Mouse (Mus musculus) stomach, postnatal 0 days (tissue): ENCODE measurements around the gene Cuedc1. TPM values are rescaled to one million over a fixed set of nuclear protein-coding genes. Genes with fewer than 3 reads are reported as not detected.
A peak's percentile ranks its signal among the peaks of the same experiment; 100 is the strongest.
"Not testable (repeated sequence)": the region's sequence is repeated elsewhere in the genome, so short reads cannot be mapped to it uniquely, and the experiment has no call there.

ENCODE experiments used
- ATAC-seq: fragments of 200-750 bp; cut with Nextera tagmentation; 2 replicates; pipeline ENCODE4 v1.8.0; 2017; ENCODE audit not compliant: low FRiP score, low TSS enrichment
- DNase-seq: peaks from one replicate; pipeline ENCODE4 v3.0.0-alpha.2; 2016; ENCODE audit warnings: low spot score
- H3K27ac ChIP-seq: fragments of 300-500 bp; sonication (generic); replicated peaks from 2 replicates; pipeline ENCODE4 v1.5.1; 2014; ENCODE audit warnings: mild to moderate bottlenecking, control low read depth
- H3K27me3 ChIP-seq: fragments of 300-500 bp; sonication (generic); 2 replicates; pipeline ENCODE4 v1.6.1; 2014; ENCODE audit warnings: low read length; ENCODE audit not compliant: control insufficient read depth, insufficient read depth
- H3K36me3 ChIP-seq: fragments of 300-500 bp; sonication (generic); 2 replicates; pipeline ENCODE4 v1.6.1; 2014; ENCODE audit warnings: low read length, mixed read lengths; ENCODE audit not compliant: control insufficient read depth, insufficient read depth
- H3K4me1 ChIP-seq: fragments of 300-500 bp; sonication (generic); replicated peaks from 2 replicates; pipeline ENCODE4 v1.6.1; 2014; ENCODE audit warnings: antibody characterized with exemption; ENCODE audit not compliant: control insufficient read depth, insufficient read depth
- H3K4me2 ChIP-seq: fragments of 300-500 bp; sonication (generic); replicated peaks from 2 replicates; pipeline ENCODE4 v1.6.1; 2014; ENCODE audit warnings: low read depth, mild to moderate bottlenecking, control low read depth, moderate library complexity
- H3K4me3 ChIP-seq: fragments of 300-500 bp; sonication (generic); 2 replicates; pipeline ENCODE4 v1.5.1; 2014; ENCODE audit warnings: low read depth, low read length, control low read depth
- H3K9ac ChIP-seq: fragments of 300-500 bp; sonication (generic); 2 replicates; pipeline ENCODE4 v1.6.1; 2014; ENCODE audit warnings: mild to moderate bottlenecking, low read length, control low read depth, mixed read lengths
- H3K9me3 ChIP-seq: fragments of 300-500 bp; sonication (generic); 2 replicates; pipeline ENCODE4 v1.6.1; 2016; ENCODE audit warnings: low read length; ENCODE audit not compliant: control insufficient read depth
- CTCF ChIP-seq: IDR thresholded peaks from 2 replicates; pipeline ENCODE4 v1.5.1; 2016; ENCODE audit warnings: antibody characterized with exemption, low read depth, mild to moderate bottlenecking, moderate library complexity
- EP300 ChIP-seq: optimal IDR thresholded peaks from 2 replicates; pipeline ENCODE3; 2016; ENCODE audit warnings: antibody characterized with exemption
- WGBS: fragments of 180-500 bp; shearing (Covaris S2); extraction: QIAGEN DNeasy Blood & Tissue Kit; methylation state at CpG from one replicate; pipeline ENCODE4 v1.1.7; 2014; 5-methylcytosine and 5-hydroxymethylcytosine counted together
- polyA plus RNA-seq: library from polyadenylated mRNA; unstranded; fragments of >200 nt; fragmentation: Nextera tagmentation; extraction: Ambion mirVana; gene quantifications from 2 replicates; pipeline ENCODE4 v1.2.1, GENCODE M21; 2015

The Cuedc1 gene
- polyA plus RNA-seq, 1 experiment from 2014 or later: 13.7 TPM

DNA sequence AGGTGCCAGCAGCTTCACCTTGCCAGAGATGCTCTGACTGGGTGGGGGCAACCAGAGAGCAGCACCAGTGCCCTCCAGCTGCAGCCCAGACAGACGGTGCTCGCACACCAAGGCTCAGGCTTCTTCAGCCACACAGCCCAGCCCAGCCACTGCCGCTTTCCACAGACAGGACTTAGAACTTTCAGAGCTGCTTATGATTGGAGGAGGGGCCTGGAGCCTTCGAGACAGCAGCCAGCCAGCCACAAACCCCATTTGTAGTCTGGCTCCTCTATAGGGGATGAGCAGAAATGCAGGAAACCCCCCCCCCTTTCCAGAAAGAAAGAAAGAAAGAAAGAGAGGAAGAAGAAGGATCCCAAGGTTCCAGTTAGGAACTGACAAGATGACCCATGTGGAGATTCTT, 94.7 kb downstream of the Cuedc1 start:
- Histone ChIP-seq H3K27me3 (no peaks in the 10 kb centered on the region), H3K9me3 (no peaks in the 10 kb centered on the region), H3K36me3 (no peaks in the 10 kb centered on the region), H3K27ac (no peak overlapping the region), H3K4me1 (no peaks in the 10 kb centered on the region), H3K9ac (no peak overlapping the region), H3K4me3 (no peak overlapping the region), H3K4me2 (no peak overlapping the region)
- WGBS: 30% methylated on average over 4 of the region's 4 CpGs
- ATAC-seq (no peak; the same call in 1 of the 2 replicates), DNase-seq (no peak)
- TF ChIP-seq EP300: no peak
- TF ChIP-seq CTCF: peak; percentile 51

DNA sequence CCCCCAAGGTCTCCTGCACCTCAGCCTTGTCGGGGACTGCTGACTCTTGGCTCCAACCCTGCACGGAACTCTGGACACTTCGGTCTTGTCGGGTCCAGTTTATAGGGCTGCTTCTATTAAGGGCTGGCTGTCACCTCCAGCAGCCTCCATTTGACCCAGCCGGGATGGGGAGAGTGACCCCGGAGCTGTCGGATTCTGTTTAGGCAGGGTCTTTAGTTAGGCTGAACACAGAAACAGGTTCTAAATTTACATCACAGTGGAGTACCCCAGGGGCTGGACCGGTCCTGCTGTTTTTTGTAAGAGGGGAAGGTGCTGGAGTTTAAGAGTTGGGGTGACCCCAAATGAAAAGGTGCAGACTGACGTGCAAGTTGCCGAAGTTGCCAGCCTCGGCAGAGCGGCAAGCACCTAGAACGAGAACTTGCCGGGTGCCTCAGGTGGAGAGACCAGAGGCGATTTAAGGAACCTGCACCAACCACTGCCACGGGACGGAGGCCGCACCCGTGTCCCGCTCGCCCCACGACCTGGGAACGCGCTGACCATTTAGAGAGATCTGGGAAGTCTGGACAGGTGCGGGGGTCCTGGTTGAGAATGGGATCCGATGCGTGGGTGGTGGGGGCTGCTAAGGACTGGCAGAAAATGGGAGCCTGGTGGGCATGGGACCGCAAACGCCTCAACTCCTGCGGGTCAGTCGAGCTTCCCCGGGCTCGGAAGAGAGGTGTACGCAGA, 95.4 kb downstream of the Cuedc1 start:
- Histone ChIP-seq H3K27me3 (no peaks in the 10 kb centered on the region), H3K36me3 (no peaks in the 10 kb centered on the region), H3K4me3 (peak overlapping the region; percentile 10; the same call in 1 of the 2 replicates), H3K9me3 (no peaks in the 10 kb centered on the region), H3K4me2 (peak overlapping the region; percentile 39), H3K27ac (no peak overlapping the region), H3K9ac (peak overlapping the region; percentile 35; the same call in 1 of the 2 replicates), H3K4me1 (0 out of 2 replicates have a peak, but pooled peaks cover 2% of the 10 kb centered on the region)
- no peak for DNase-seq
- WGBS: 25% methylated on average over 34 of the region's 34 CpGs
- ATAC-seq: no peak
- TF ChIP-seq CTCF (no peak), EP300 (no peak)

DNA sequence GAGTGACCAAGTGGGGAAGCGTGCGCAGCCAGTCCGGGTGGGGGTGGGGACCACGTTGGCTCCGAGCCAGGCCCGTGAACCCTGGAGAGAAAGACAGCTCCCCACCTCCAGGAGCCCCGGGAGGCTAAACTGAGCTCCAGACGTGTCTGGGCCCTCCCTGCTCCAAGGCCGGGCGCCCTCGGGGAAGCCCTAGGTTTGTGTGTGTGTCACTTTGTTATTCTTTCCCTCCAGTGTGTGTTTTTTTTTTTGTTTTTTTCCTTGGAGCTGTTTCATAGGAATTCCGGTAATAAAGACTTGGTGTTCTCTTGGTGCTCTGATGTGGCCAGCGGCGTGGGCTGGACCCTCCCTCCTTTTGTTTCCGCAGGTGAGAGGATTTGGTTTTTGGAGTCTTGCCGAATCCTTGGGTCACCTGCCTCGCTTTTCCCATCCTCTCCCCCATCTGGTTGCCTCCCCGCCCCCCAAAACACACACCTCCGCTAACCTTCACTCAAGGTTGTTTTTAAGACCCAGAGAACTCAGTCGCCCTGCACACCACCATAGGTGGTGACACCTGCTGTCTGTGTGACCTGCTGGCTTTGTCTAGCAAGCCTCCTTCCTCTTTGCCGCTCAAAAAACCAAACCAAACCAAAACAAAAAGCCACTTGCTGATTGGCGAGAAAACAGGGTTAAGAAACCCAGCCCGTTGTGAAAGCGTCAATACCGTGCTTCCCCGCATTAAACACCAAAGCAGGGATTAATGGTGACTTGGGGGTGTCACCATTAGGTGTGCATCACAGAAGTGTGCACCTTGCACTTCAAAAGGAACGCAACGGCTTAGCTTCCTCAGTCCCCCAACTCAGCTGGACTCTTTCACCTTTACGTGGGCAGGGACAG, 96.2 kb downstream of the Cuedc1 start:
- H3K27me3 ChIP-seq: no peaks in the 10 kb centered on the region
- peak overlapping the region; percentile 35; the same call in 1 of the 2 replicates for H3K9ac ChIP-seq
- peak overlapping the region; percentile 39 for H3K4me2 ChIP-seq
- 31% methylated on average over 29 of the region's 29 CpGs for WGBS
- ATAC-seq (0 out of 2 replicates have a peak, but pooled peaks have one; percentile 20), DNase-seq (peak; percentile 64)
- peak overlapping the region; percentile 10; the same call in 1 of the 2 replicates for H3K4me3 ChIP-seq
- H3K4me1 ChIP-seq: 0 out of 2 replicates have a peak, but pooled peaks cover 2% of the 10 kb centered on the region
- no peak overlapping the region for H3K27ac ChIP-seq
- 0 out of 2 replicates have a peak, but pooled peaks have one; percentile 1 for TF ChIP-seq CTCF
- no peak for TF ChIP-seq EP300
- H3K36me3 ChIP-seq: no peaks in the 10 kb centered on the region
- H3K9me3 ChIP-seq: no peaks in the 10 kb centered on the region

DNA sequence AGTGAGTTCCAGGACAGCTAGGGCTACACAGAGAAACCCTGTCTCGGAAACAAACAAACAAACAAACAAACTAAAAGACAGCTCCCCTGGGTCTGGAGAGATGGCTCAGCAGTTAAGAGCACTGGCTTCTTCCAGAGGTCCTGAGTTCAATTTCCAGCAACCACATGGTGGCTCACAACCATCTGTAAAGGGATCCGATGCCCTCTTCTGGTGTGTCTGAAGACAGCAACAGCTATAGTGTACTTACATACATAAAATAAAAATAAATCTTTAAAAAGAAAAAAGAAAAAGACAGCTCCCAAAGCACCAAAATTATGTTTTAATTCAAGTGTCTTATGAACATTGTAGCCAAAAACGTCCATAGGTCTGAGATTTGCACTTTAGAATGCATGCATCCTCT, 97.8 kb downstream of the Cuedc1 start:
- not testable (repeated sequence) for H3K9ac ChIP-seq, DNase-seq, H3K4me1 ChIP-seq, H3K27ac ChIP-seq, H3K4me2 ChIP-seq, H3K4me3 ChIP-seq, H3K9me3 ChIP-seq, H3K27me3 ChIP-seq, H3K36me3 ChIP-seq, ATAC-seq
- TF ChIP-seq CTCF: peak; percentile 32
- WGBS: 83% methylated on average over 3 of the region's 3 CpGs

DNA sequence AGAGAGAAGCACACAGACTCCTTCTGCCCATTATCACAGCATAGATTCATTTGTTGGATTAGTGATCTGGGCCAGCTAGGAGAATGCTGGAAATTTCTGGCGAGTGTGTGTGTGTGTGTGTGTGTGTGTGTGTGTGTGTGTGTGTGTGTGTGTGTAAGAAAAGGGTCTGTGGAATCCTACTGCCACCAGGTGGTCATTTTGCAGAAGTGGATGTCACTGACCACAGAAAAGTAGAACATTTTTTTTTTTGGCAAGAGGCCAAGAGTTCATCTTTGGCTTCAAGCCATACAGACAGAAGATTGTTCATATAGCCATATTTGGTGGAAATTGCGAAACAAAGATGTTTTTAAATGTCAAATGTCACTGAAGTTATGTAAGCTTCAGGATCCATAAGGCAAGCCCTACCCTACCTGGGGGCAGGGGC, 99.3 kb downstream of the Cuedc1 start:
- ATAC-seq (peak; percentile 62; the same call in 1 of the 2 replicates), DNase-seq (peak; percentile 69)
- H3K9ac ChIP-seq: no peak overlapping the region
- peak; percentile 60 for TF ChIP-seq EP300
- TF ChIP-seq CTCF: peak; percentile 88
- no peaks in the 10 kb centered on the region for H3K9me3 ChIP-seq
- H3K4me1 ChIP-seq: 0 out of 2 replicates have a peak, but pooled peaks cover 2% of the 10 kb centered on the region
- no peak overlapping the region for H3K4me2 ChIP-seq
- H3K27ac ChIP-seq: no peak overlapping the region
- WGBS: 3% methylated on average over 2 of the region's 2 CpGs
- H3K4me3 ChIP-seq: no peak overlapping the region
- H3K27me3 ChIP-seq: no peaks in the 10 kb centered on the region
- no peaks in the 10 kb centered on the region for H3K36me3 ChIP-seq
